Mouse (Mus musculus): Measurements from ENCODE around the gene Coa5.

- TF ChIP-seq POLR2A (IDR thresholded peaks at IDR 0.05; ENCODE audit: control insufficient read depth, extremely low read depth, insufficient read depth, low read length, poor library complexity) (no peak), CTCF (IDR thresholded peaks at IDR 0.05; ENCODE audit: borderline replicate concordance, control insufficient read depth, extremely low read depth, insufficient read depth, low read length, poor library complexity) (no peak)
Observed at GRCm38 (mm10) chr1:37399734-37400133, 30.2 kb downstream of the Coa5 start.

All from thymus, adult 2 months (tissue).